Mouse (Mus musculus): ENCODE results near the gene Car2. TPM values are rescaled to one million over a fixed set of nuclear protein-coding genes. Genes with fewer than 3 reads are reported as not detected.

The Car2 gene
- polyA plus RNA-seq, 2 experiments = 13.9 to 20.6 TPM

GRCm38 (mm10) chr3:14893700-14894099 lies 7.6 kb downstream of the Car2 start:
- H3K27ac ChIP-seq (replicated peaks; ENCODE audit: low read depth, low read length) = no peak overlapping the region
- no peak for TF ChIP-seq POLR2A (IDR thresholded peaks at IDR 0.05; ENCODE audit: borderline replicate concordance, extremely low read depth, insufficient read depth, insufficient read length)
- H3K4me2 ChIP-seq (replicated peaks; ENCODE audit: low read depth, low read length, severe bottlenecking) = no peak overlapping the region
- H3K4me1 ChIP-seq (ENCODE audit: control insufficient read depth, insufficient read depth, low read length) = no peaks in the 10 kb centered on the region
- DNase-seq (ENCODE audit: low spot score) = no peak
- no peaks in the 10 kb centered on the region for H3K36me3 ChIP-seq (ENCODE audit: control insufficient read depth, insufficient read depth, low read length)
- no peak overlapping the region for H3K4me3 ChIP-seq (replicated peaks; ENCODE audit: low read length)
- no peak for ATAC-seq (ENCODE audit: low FRiP score, low read depth)
- H3K9me3 ChIP-seq (ENCODE audit: control insufficient read depth, low read length) = no peaks in the 10 kb centered on the region
- no peak overlapping the region for H3K9ac ChIP-seq (ENCODE audit: low read depth, low read length, severe bottlenecking)
- no peaks in the 10 kb centered on the region for H3K27me3 ChIP-seq (ENCODE audit: control insufficient read depth, insufficient read depth, low read length)
- WGBS = 51% methylated on average over 5 of the region's 5 CpGs

DNA sequence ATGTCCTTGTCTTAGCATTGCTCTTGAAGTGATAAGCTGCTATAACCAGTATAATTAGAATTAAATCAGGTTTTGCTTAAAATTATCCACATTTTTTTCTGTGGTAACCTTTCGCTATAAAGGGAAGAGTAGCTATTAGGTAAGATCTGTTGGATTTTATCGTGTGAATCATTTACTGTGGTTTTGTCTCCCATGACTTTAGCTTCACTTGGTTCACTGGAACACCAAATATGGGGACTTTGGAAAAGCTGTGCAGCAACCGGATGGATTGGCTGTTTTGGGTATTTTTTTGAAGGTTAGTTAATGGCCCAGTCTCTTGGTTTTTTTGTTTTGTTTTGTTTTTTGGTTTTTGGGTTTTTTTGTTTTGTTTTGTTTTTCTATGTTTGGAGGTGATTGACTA lies 9.3 kb downstream of the Car2 start:
- no peak for TF ChIP-seq POLR2A (IDR thresholded peaks at IDR 0.05; ENCODE audit: borderline replicate concordance, extremely low read depth, insufficient read depth, insufficient read length)
- Histone ChIP-seq H3K9ac (ENCODE audit: low read depth, low read length, severe bottlenecking) (no peak overlapping the region), H3K4me3 (replicated peaks; ENCODE audit: low read length) (no peak overlapping the region), H3K36me3 (ENCODE audit: control insufficient read depth, insufficient read depth, low read length) (no peaks in the 10 kb centered on the region), H3K27me3 (ENCODE audit: control insufficient read depth, insufficient read depth, low read length) (no peaks in the 10 kb centered on the region), H3K4me1 (ENCODE audit: control insufficient read depth, insufficient read depth, low read length) (no peaks in the 10 kb centered on the region), H3K9me3 (ENCODE audit: control insufficient read depth, low read length) (no peaks in the 10 kb centered on the region), H3K4me2 (replicated peaks; ENCODE audit: low read depth, low read length, severe bottlenecking) (no peak overlapping the region), H3K27ac (replicated peaks; ENCODE audit: low read depth, low read length) (no peak overlapping the region)
- no peak for ATAC-seq (ENCODE audit: low FRiP score, low read depth)
- WGBS = 92% methylated on average over 3 of the region's 3 CpGs
- no peak for DNase-seq (ENCODE audit: low spot score)

DNA sequence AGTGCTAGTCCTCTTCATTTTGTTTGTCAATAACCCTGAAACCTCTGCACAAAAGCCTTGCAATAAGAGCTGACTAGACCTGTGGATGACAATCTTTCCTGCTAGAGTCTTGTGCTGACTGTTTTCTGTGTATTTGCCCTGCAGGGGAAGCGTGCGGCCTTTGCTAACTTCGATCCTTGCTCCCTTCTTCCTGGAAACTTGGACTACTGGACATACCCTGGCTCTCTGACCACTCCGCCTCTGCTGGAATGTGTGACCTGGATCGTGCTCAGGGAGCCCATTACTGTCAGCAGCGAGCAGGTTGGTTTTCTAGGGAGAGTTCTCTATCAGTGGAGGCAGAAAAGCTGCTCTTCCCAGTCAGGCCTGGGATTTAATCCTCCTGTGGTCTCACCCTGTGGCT lies 11.7 kb downstream of the Car2 start:
- no peaks in the 10 kb centered on the region for H3K36me3 ChIP-seq (ENCODE audit: control insufficient read depth, insufficient read depth, low read length)
- H3K27ac ChIP-seq (replicated peaks; ENCODE audit: low read depth, low read length) = no peak overlapping the region
- no peaks in the 10 kb centered on the region for H3K9me3 ChIP-seq (ENCODE audit: control insufficient read depth, low read length)
- no peak overlapping the region for H3K9ac ChIP-seq (ENCODE audit: low read depth, low read length, severe bottlenecking)
- no peak for ATAC-seq (ENCODE audit: low FRiP score, low read depth)
- H3K4me1 ChIP-seq (ENCODE audit: control insufficient read depth, insufficient read depth, low read length) = no peaks in the 10 kb centered on the region
- DNase-seq (ENCODE audit: low spot score) = no peak
- H3K27me3 ChIP-seq (ENCODE audit: control insufficient read depth, insufficient read depth, low read length) = no peaks in the 10 kb centered on the region
- WGBS = 80% methylated on average over 6 of the region's 6 CpGs
- H3K4me3 ChIP-seq (replicated peaks; ENCODE audit: low read length) = no peak overlapping the region
- H3K4me2 ChIP-seq (replicated peaks; ENCODE audit: low read depth, low read length, severe bottlenecking) = no peak overlapping the region
- no peak for TF ChIP-seq POLR2A (IDR thresholded peaks at IDR 0.05; ENCODE audit: borderline replicate concordance, extremely low read depth, insufficient read depth, insufficient read length)

DNA sequence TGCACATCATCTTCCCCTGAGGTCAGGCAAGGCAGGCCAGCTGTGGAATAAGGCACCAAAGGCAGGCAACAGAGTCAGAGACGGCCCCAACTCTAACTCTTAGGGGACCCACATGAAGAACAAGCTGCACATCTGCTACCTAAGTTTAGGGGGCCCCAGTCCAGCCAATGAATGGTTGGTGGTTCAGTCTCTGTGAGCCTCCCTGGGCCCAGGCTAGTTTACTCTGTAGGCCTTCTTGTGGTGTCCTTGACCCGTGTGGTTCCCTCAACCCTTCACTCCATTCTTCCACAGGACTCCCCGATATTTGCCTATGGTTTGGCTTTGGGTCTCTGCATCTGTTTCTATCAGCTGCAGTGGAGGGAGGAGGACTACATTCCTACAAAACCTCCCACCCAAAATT lies 17.3 kb downstream of the Car2 start:
- no peak for TF ChIP-seq POLR2A (IDR thresholded peaks at IDR 0.05; ENCODE audit: borderline replicate concordance, extremely low read depth, insufficient read depth, insufficient read length)
- no peak overlapping the region for H3K9ac ChIP-seq (ENCODE audit: low read depth, low read length, severe bottlenecking)
- DNase-seq (ENCODE audit: low spot score) = no peak
- no peak overlapping the region for H3K4me3 ChIP-seq (replicated peaks; ENCODE audit: low read length)
- H3K27ac ChIP-seq (replicated peaks; ENCODE audit: low read depth, low read length) = no peak overlapping the region
- no peaks in the 10 kb centered on the region for H3K36me3 ChIP-seq (ENCODE audit: control insufficient read depth, insufficient read depth, low read length)
- WGBS = 86% methylated on average over 3 of the region's 3 CpGs
- H3K4me2 ChIP-seq (replicated peaks; ENCODE audit: low read depth, low read length, severe bottlenecking) = no peak overlapping the region
- no peaks in the 10 kb centered on the region for H3K9me3 ChIP-seq (ENCODE audit: control insufficient read depth, low read length)
- H3K4me1 ChIP-seq (ENCODE audit: control insufficient read depth, insufficient read depth, low read length) = no peaks in the 10 kb centered on the region
- no peak for ATAC-seq (ENCODE audit: low FRiP score, low read depth)
- H3K27me3 ChIP-seq (ENCODE audit: control insufficient read depth, insufficient read depth, low read length) = no peaks in the 10 kb centered on the region

GRCm38 (mm10) chr3:14904165-14904564 lies 18.1 kb downstream of the Car2 start:
- no peak overlapping the region for H3K27ac ChIP-seq (replicated peaks; ENCODE audit: low read depth, low read length)
- no peak for TF ChIP-seq POLR2A (IDR thresholded peaks at IDR 0.05; ENCODE audit: borderline replicate concordance, extremely low read depth, insufficient read depth, insufficient read length)
- H3K4me1 ChIP-seq (ENCODE audit: control insufficient read depth, insufficient read depth, low read length) = no peaks in the 10 kb centered on the region
- no peaks in the 10 kb centered on the region for H3K9me3 ChIP-seq (ENCODE audit: control insufficient read depth, low read length)
- no peak for ATAC-seq (ENCODE audit: low FRiP score, low read depth)
- H3K27me3 ChIP-seq (ENCODE audit: control insufficient read depth, insufficient read depth, low read length) = no peaks in the 10 kb centered on the region
- no peak overlapping the region for H3K4me3 ChIP-seq (replicated peaks; ENCODE audit: low read length)
- H3K36me3 ChIP-seq (ENCODE audit: control insufficient read depth, insufficient read depth, low read length) = no peaks in the 10 kb centered on the region
- H3K9ac ChIP-seq (ENCODE audit: low read depth, low read length, severe bottlenecking) = no peak overlapping the region
- no peak for DNase-seq (ENCODE audit: low spot score)
- 77% methylated on average over 3 of the region's 3 CpGs for WGBS
- no peak overlapping the region for H3K4me2 ChIP-seq (replicated peaks; ENCODE audit: low read depth, low read length, severe bottlenecking)

GRCm38 (mm10) chr3:14907271-14907670 lies 21.2 kb downstream of the Car2 start:
- TF ChIP-seq POLR2A (IDR thresholded peaks at IDR 0.05; ENCODE audit: borderline replicate concordance, extremely low read depth, insufficient read depth, insufficient read length) = no peak
- Histone ChIP-seq H3K36me3 (ENCODE audit: control insufficient read depth, insufficient read depth, low read length) (no peaks in the 10 kb centered on the region), H3K27ac (replicated peaks; ENCODE audit: low read depth, low read length) (no peak overlapping the region), H3K4me3 (replicated peaks; ENCODE audit: low read length) (no peak overlapping the region), H3K9me3 (ENCODE audit: control insufficient read depth, low read length) (no peaks in the 10 kb centered on the region), H3K27me3 (ENCODE audit: control insufficient read depth, insufficient read depth, low read length) (no peaks in the 10 kb centered on the region), H3K9ac (ENCODE audit: low read depth, low read length, severe bottlenecking) (no peak overlapping the region), H3K4me2 (replicated peaks; ENCODE audit: low read depth, low read length, severe bottlenecking) (no peak overlapping the region), H3K4me1 (ENCODE audit: control insufficient read depth, insufficient read depth, low read length) (no peaks in the 10 kb centered on the region)
- no peak for DNase-seq (ENCODE audit: low spot score)
- ATAC-seq (ENCODE audit: low FRiP score, low read depth) = no peak
- WGBS = 21% methylated on average over 1 of the region's 1 CpGs

Measured in limb, embryonic 14.5 days (tissue).